In genomic region chr5:148994706-148995414, GRCm38 (mm10) we compare ENCODE assay signal across 8 mouse cellular contexts. TPM values are rescaled to one million over a fixed set of nuclear protein-coding genes. Genes with fewer than 3 reads are reported as not detected.
DNase-seq lines count a peak whose midpoint lies in the region; ATAC-seq lines count a peak whose summit lies in the region.

Gm42791 (minus strand) TSS chr5:148995147.

- no peaks in the 10 kb centered on the region for H3K36me3 ChIP-seq in intestine, embryonic 14.5 days (ENCODE audit: control insufficient read depth, insufficient read depth, low read length)

- H3K4me1 ChIP-seq in intestine, embryonic 14.5 days (replicated peaks; ENCODE audit: control insufficient read depth, insufficient read depth, low read length) = peaks cover 15% of the 10 kb centered on the region; the same call in 1 of the 2 replicates

- DNase-seq in adrenal gland, adult 18-20 months (ENCODE audit: low spot score in 2 of 2) = peak; percentile 90 to 93
- peak; percentile 94 for DNase-seq in embryo, embryonic 11 days
- DNase-seq in gastrocnemius, postnatal 25 days = peak; percentile 93
- peak; percentile 91 for DNase-seq in intestine, embryonic 14.5 days (ENCODE audit: low spot score)
- DNase-seq in left cerebral cortex, postnatal 10 days (ENCODE audit: extremely low spot score in 1 of 2, low spot score in 2 of 2) = peak; percentile 86 to 94
- DNase-seq in right cerebral cortex, postnatal 14 days = peak; percentile 93
- DNase-seq in urinary bladder, postnatal 25 days (ENCODE audit: low spot score) = peak; percentile 93

- H3K4me2 ChIP-seq in intestine, embryonic 14.5 days (ENCODE audit: low read length) = peak within 1 kb of the TSS; percentile 84

- peak within 1 kb of the TSS; percentile 69 for H3K9ac ChIP-seq in intestine, embryonic 14.5 days (ENCODE audit: low read length)

- intact Hi-C loops in left cerebral cortex, postnatal 10 days (cut with DNase I) = no loop called here

- no peaks in the 10 kb centered on the region for H3K9me3 ChIP-seq in intestine, embryonic 14.5 days (ENCODE audit: control insufficient read depth, low read length)

- peak within 1 kb of the TSS; percentile 54 for H3K4me3 ChIP-seq in intestine, embryonic 14.5 days (ENCODE audit: low read depth, low read length)

- ATAC-seq in intestine, embryonic 14.5 days (replicated peaks; ENCODE audit: low FRiP score, low TSS enrichment, low read depth) = peak; percentile 88
- ATAC-seq in megakaryocyte progenitor cell, adult 5-6 weeks (replicated peaks; ENCODE audit: poor library complexity) = peak; percentile 91

- H3K27me3 ChIP-seq in intestine, embryonic 14.5 days (replicated peaks; ENCODE audit: control insufficient read depth, insufficient read depth, low read length) = no peaks in the 10 kb centered on the region

- H3K27ac ChIP-seq in intestine, embryonic 14.5 days (ENCODE audit: low read depth) = peak within 1 kb of the TSS; percentile 92

- WGBS in intestine, embryonic 14.5 days = 1% methylated on average over 33 of the region's 33 CpGs

RNA-seq across cellular contexts. Expression of gene Gm42791, which starts in this region (rescaled TPM):
- total RNA-seq in adrenal gland, adult 18-20 months (2021) = 1 to 10 TPM; 3.4 to 8.0 TPM
- total RNA-seq in gastrocnemius, postnatal 25 days (2021) = 1 to 10 TPM; 3.6 to 3.8 TPM
- 2.2 TPM in 1 of 2 replicates, not detected in the other for polyA plus RNA-seq in intestine, embryonic 14.5 days (2014; fragmentation: Nextera tagmentation; extraction: Ambion mirVana)
- total RNA-seq in left cerebral cortex, postnatal 10 days (2021) = 10 to 100 TPM in 1 of 2 experiments, 1 to 10 TPM in 1; 6.0 to 18.1 TPM
- total RNA-seq in megakaryocyte progenitor cell, adult 5-6 weeks (2015) = not detected in 2 replicates
- total RNA-seq in megakaryocyte progenitor cell, adult 5-6 weeks (2017) = not detected in 2 replicates

Comparison
In these comparisons a context has a peak if more than half of its experiments do, and no peak if none do; other contexts are left out.
1. Peak in every context shown above with its lines: DNase-seq, ATAC-seq, H3K4me3 ChIP-seq and H3K27ac ChIP-seq.
2. RNA of gene Gm42791 (total RNA-seq): 6.0 to 18.1 TPM in left cerebral cortex, postnatal 10 days, 3.4 to 8.0 TPM in adrenal gland, adult 18-20 months and 3.6 to 3.8 TPM in gastrocnemius, postnatal 25 days; not detected in megakaryocyte progenitor cell, adult 5-6 weeks; every median in the first group is over 4 times any median in the second.
3. Peak in ATAC-seq in megakaryocyte progenitor cell, adult 5-6 weeks; RNA of the gene not detected or under 1 TPM.